Mouse (Mus musculus): ENCODE measurements around the gene Phf2. TPM values are rescaled to one million over a fixed set of nuclear protein-coding genes. Genes with fewer than 3 reads are reported as not detected.

The Phf2 gene
- 10 to 100 TPM; 17.0 to 21.6 TPM for polyA plus RNA-seq (2017; shearing (Covaris generic))

GRCm38 (mm10) chr13:48870771-48871731 is at the start of gene Phf2:
Gene Phf2 (minus strand): TSS chr13:48871119.

Other genes with a start within 250 kb of the Phf2 start
- 1 to 10 TPM; 4.4 to 5.9 TPM for gene Ptpdc1, start 245.5 kb downstream of the Phf2 start, polyA plus RNA-seq (2017; shearing (Covaris generic))
- not detected for gene Barx1, start 208.1 kb downstream of the Phf2 start, polyA plus RNA-seq (2017; shearing (Covaris generic))
- gene Fam120a, start 96.9 kb upstream of the Phf2 start, polyA plus RNA-seq (2017; shearing (Covaris generic)) = 10 to 100 TPM; 64.7 to 70.6 TPM

All from inflammation-experienced regulatory T-cells (primary cell).